In the genomic region with DNA sequence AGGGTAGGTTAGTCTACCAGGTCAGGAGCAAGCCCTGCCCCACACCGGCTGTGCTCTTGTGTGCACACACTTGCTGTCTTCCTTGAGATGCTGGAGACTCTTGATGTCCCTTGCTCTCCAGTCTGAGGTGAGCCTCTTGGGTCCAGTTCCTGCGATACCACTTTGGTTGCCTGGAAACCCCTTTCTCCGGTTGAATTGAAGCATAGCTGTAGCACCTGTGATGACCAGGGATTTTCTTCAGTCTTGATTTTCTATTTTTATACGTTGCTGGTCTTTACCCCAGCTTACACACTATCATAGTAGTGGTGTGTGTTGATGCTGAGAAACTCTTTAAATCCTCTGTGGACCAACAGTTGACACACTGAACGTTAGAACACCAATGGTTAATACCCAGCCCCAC, we compare ENCODE assay signal across 17 mouse cellular contexts.
"Had no signal": no experiment of that assay in that cellular context is flagged by ENCODE, and none has a peak within 500 bp of the region (broad histone marks: within the 10 kb centered on the region; RNA-seq: fewer than 3 reads in every experiment).

No protein-coding gene starts in this region.

- H3K9me3 ChIP-seq: neural tube, embryonic 12.5 days; neural tube, embryonic 13.5 days; neural tube, embryonic 15.5 days; stomach, embryonic 15.5 days had no signal

- H3K4me2 ChIP-seq: neural tube, embryonic 12.5 days; neural tube, embryonic 13.5 days; neural tube, embryonic 15.5 days; stomach, embryonic 15.5 days had no signal

- H3K9ac ChIP-seq: neural tube, embryonic 12.5 days; neural tube, embryonic 13.5 days; neural tube, embryonic 15.5 days; stomach, embryonic 15.5 days had no signal

- DNase-seq: retina, postnatal 1 day; right cerebral cortex, adult 18-20 months; right cerebral cortex, postnatal 14 days; right cerebral cortex, postnatal 25 days; right cerebral cortex, postnatal 4 days; spleen, adult 18-20 months; thymus, adult 18-20 months; thymus, adult 2 months; thymus, postnatal 14 days; thymus, postnatal 25 days; thymus, postnatal 36 days; thymus, postnatal 4 days had no signal

- H3K4me1 ChIP-seq: neural tube, embryonic 12.5 days; neural tube, embryonic 13.5 days; neural tube, embryonic 15.5 days; stomach, embryonic 15.5 days had no signal

- H3K4me3 ChIP-seq: neural tube, embryonic 12.5 days; neural tube, embryonic 13.5 days; neural tube, embryonic 15.5 days; stomach, embryonic 15.5 days had no signal

- H3K27ac ChIP-seq: neural tube, embryonic 12.5 days; neural tube, embryonic 13.5 days; neural tube, embryonic 15.5 days; stomach, embryonic 15.5 days; stomach, postnatal 0 days had no signal

- H3K36me3 ChIP-seq: neural tube, embryonic 12.5 days; neural tube, embryonic 13.5 days; neural tube, embryonic 15.5 days; stomach, embryonic 15.5 days had no signal

- H3K27me3 ChIP-seq: neural tube, embryonic 12.5 days; neural tube, embryonic 13.5 days; neural tube, embryonic 15.5 days; stomach, embryonic 15.5 days had no signal
